Mouse (Mus musculus) cerebellum, postnatal 4 days (tissue): ENCODE data around the gene Tmem101.
A peak's percentile ranks its signal among the peaks of the same experiment; 100 is the strongest.

ENCODE experiments used
- DNase-seq, 2 experiments: peaks; one replicate each; pipeline ENCODE4 v3.0.0; 2022; ENCODE audit warnings: low spot score in 2 of 2, mixed read lengths in 1 of 2

Gene Tmem101

GRCm38 (mm10) chr11:102156786-102157089 is 534 bp upstream of the Tmem101 start:
- DNase-seq: no peak

- DNase-seq: no peak
These were observed 8.8 kb downstream of the Tmem101 start for GRCm38 (mm10) chr11:102147213-102147989.

GRCm38 (mm10) chr11:102146531-102146930 is 9.7 kb downstream of the Tmem101 start:
- DNase-seq: no peak

GRCm38 (mm10) chr11:102146005-102146404 is 10.2 kb downstream of the Tmem101 start:
- no peak for DNase-seq

- DNase-seq: no peak
These were observed 10.7 kb downstream of the Tmem101 start, which contains the start of gene Nags for GRCm38 (mm10) chr11:102145471-102146001. Gene Nags, plus strand, starts transcription at chr11:102145513.

- no peak for DNase-seq
These were observed 11.2 kb downstream of the Tmem101 start for GRCm38 (mm10) chr11:102144957-102145470.

- no peak for DNase-seq
These were observed 13.8 kb downstream of the Tmem101 start for GRCm38 (mm10) chr11:102142355-102142754.

- peak in 1 of 2 experiments; percentile 62 for DNase-seq
These were observed 15.7 kb downstream of the Tmem101 start for GRCm38 (mm10) chr11:102140508-102140907.

GRCm38 (mm10) chr11:102138447-102138740 is 17.8 kb downstream of the Tmem101 start:
- peak; percentile 51 to 77 for DNase-seq

GRCm38 (mm10) chr11:102137625-102138446 is 18.4 kb downstream of the Tmem101 start:
- no peak for DNase-seq

GRCm38 (mm10) chr11:102134516-102134915 is 21.7 kb downstream of the Tmem101 start:
- no peak for DNase-seq

GRCm38 (mm10) chr11:102117386-102117785 is 38.8 kb downstream of the Tmem101 start:
- DNase-seq: no peak

- no peak for DNase-seq
These were observed 40.0 kb downstream of the Tmem101 start for GRCm38 (mm10) chr11:102116241-102116640.

GRCm38 (mm10) chr11:102111576-102111975 is 44.6 kb downstream of the Tmem101 start:
- DNase-seq: no peak

- DNase-seq: no peak
These were observed 48.5 kb downstream of the Tmem101 start, which contains the start of gene Pyy for GRCm38 (mm10) chr11:102107732-102108131. Gene Pyy, minus strand, starts transcription at chr11:102107832.

GRCm38 (mm10) chr11:102106911-102107310 is 49.3 kb downstream of the Tmem101 start:
- DNase-seq: no peak
